Mouse (Mus musculus) heart, embryonic 16.5 days (tissue): Measurements from ENCODE around the gene Tmem170b. TPM values are rescaled to one million over a fixed set of nuclear protein-coding genes. Genes with fewer than 3 reads are reported as not detected.

ENCODE experiments used
- ATAC-seq: fragments of 200-750 bp; cut with Nextera tagmentation; replicated peaks from 2 replicates; pipeline ENCODE4 v1.8.0; 2017; ENCODE audit warnings: moderate number of reproducible peaks; ENCODE audit not compliant: insufficient read depth, low FRiP score; ENCODE audit errors: extremely low read depth
- H3K27ac ChIP-seq: fragments of 300-500 bp; sonication (generic); 2 replicates; pipeline ENCODE4 v1.5.1; 2014; ENCODE audit warnings: mild to moderate bottlenecking, low read length, control low read depth, moderate library complexity
- H3K27me3 ChIP-seq: fragments of 300-500 bp; sonication (generic); 2 replicates; pipeline ENCODE4 v1.6.1; 2014; ENCODE audit warnings: low read length, mixed read lengths; ENCODE audit not compliant: control insufficient read depth, insufficient read depth
- H3K36me3 ChIP-seq: fragments of 300-500 bp; sonication (generic); 2 replicates; pipeline ENCODE4 v1.6.1; 2014; ENCODE audit not compliant: control insufficient read depth, insufficient read depth
- H3K4me1 ChIP-seq: fragments of 300-500 bp; sonication (generic); 2 replicates; pipeline ENCODE4 v1.6.1; 2014; ENCODE audit warnings: low read length, mixed read lengths; ENCODE audit not compliant: control insufficient read depth, insufficient read depth
- H3K4me2 ChIP-seq: fragments of 300-500 bp; sonication (generic); 2 replicates; pipeline ENCODE4 v1.6.1; 2014; ENCODE audit warnings: low read depth, mild to moderate bottlenecking, control low read depth, low read length
- H3K4me3 ChIP-seq: fragments of 300-500 bp; sonication (generic); 2 replicates; pipeline ENCODE4 v1.5.1; 2014; ENCODE audit warnings: mild to moderate bottlenecking, control low read depth, low read length
- H3K9ac ChIP-seq: fragments of 300-500 bp; sonication (generic); 2 replicates; pipeline ENCODE4 v1.6.1; 2014; ENCODE audit warnings: low read length, control low read depth
- H3K9me3 ChIP-seq: fragments of 300-500 bp; sonication (generic); replicated peaks from 2 replicates; pipeline ENCODE4 v1.6.1; 2016; ENCODE audit warnings: low read length; ENCODE audit not compliant: control insufficient read depth
- WGBS: fragments of 180-500 bp; shearing (Covaris S2); extraction: QIAGEN DNeasy Blood & Tissue Kit; methylation state at CpG from one replicate; pipeline ENCODE4 v1.1.7; 2014; 5-methylcytosine and 5-hydroxymethylcytosine counted together
- polyA plus RNA-seq: library from polyadenylated mRNA; unstranded; fragments of >200 nt; fragmentation: Nextera tagmentation; extraction: Ambion mirVana; gene quantifications from 2 replicates; pipeline ENCODE4 v1.2.1, GENCODE M21; 2015

Gene Tmem170b
- polyA plus RNA-seq, 1 experiment from 2014 or later: 12.1 TPM

DNA sequence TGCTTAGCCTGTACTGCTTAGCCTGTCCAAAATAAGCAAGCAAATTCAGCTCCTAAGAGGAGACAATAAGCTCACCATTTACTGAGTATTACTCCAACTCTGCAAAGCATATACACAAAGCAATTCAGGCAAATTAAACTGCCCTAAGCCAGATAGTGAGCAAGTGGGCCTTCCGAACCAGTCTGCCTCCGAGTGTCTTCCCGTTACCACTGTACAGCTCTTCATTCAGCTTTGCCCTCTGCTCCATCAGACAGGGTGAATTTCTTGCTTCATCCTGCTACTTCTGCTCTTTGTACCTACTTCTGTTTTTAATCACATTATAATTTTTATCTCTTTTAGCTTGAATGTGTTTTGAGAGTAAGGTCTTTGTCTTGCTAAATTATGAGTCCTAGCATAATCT is 1.9 kb downstream of the Tmem170b start:
- peaks cover 18% of the 10 kb centered on the region for H3K4me1 ChIP-seq
- no peaks in the 10 kb centered on the region for H3K36me3 ChIP-seq
- no peak overlapping the region for H3K4me3 ChIP-seq
- ATAC-seq: no peak
- no peak overlapping the region for H3K4me2 ChIP-seq
- no peaks in the 10 kb centered on the region for H3K27me3 ChIP-seq
- no peak overlapping the region for H3K9ac ChIP-seq
- no peak overlapping the region for H3K27ac ChIP-seq
- 81% methylated on average over 3 of the region's 3 CpGs for WGBS
- no peaks in the 10 kb centered on the region for H3K9me3 ChIP-seq

DNA sequence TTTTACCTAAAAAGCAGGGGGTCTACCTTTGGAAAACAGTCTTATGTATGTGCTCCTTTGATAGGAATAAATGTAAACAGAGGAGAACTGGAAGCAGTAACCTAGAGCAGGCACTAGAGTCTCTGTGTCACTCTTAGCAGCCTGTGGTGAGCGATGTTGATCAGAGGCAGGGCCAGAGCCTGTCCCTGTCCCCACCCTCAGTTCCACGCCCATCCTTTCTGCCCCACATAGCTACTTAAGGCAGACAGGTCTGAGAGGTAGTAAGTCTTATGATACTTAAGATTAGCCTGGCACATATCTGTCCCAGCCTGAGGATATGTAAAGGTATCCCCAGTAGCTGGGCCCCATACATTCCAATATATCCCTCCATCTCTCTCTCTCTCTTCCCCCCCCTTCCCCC is 2.9 kb downstream of the Tmem170b start:
- ATAC-seq: no peak
- Histone ChIP-seq H3K9me3 (no peaks in the 10 kb centered on the region), H3K27ac (no peak overlapping the region), H3K4me3 (no peak overlapping the region), H3K4me1 (peaks cover 18% of the 10 kb centered on the region), H3K9ac (no peak overlapping the region), H3K27me3 (no peaks in the 10 kb centered on the region), H3K36me3 (no peaks in the 10 kb centered on the region), H3K4me2 (no peak overlapping the region)
- WGBS: 46% methylated on average over 2 of the region's 2 CpGs

DNA sequence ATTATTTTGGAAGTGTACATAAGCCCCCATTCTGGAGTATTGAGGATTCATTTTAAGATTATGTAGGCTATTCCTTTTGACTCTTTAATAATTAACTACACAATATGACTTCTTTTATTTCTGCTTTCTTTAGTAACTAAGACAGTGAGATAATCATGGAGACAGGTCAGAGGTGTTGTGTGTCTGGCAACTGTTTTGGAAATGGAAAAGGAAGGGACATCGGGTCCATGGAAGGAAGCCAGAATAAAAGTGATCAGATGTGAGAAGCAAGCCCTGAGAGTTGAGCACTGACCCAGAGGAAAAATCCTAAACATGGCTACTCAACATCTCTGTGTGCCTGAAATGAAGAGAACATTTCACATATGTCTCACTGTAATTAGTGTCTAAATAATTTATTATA is 5.3 kb downstream of the Tmem170b start:
- Histone ChIP-seq H3K36me3 (no peaks in the 10 kb centered on the region), H3K4me3 (no peak overlapping the region), H3K27me3 (no peaks in the 10 kb centered on the region), H3K4me2 (no peak overlapping the region), H3K9me3 (no peaks in the 10 kb centered on the region), H3K9ac (no peak overlapping the region), H3K4me1 (peaks cover 14% of the 10 kb centered on the region), H3K27ac (no peak overlapping the region)
- WGBS: 64% methylated on average over 1 of the region's 1 CpGs
- ATAC-seq: no peak

DNA sequence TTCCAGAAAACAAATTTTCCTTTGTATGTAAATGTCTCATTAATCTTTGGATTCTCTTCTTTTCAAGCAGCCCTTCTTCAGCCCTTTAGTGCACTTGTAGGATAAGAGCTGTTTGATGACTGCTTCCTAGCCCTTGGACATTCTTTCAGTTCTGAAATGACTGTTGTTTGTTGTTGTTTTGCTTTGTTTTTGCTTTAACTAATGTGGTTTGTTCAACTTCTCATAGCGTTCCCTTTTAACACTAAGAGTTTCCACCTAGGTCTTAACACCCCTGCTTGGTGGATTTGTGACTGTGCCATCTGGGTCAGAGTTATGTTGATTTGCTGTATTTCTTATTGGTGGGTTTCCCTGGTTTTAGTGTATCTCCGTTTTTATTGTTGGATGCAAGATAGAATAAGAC is 8.8 kb downstream of the Tmem170b start:
- Histone ChIP-seq H3K27me3 (no peaks in the 10 kb centered on the region), H3K9me3 (no peaks in the 10 kb centered on the region), H3K4me2 (no peak overlapping the region), H3K4me3 (no peak overlapping the region), H3K4me1 (peaks cover 8% of the 10 kb centered on the region), H3K36me3 (no peaks in the 10 kb centered on the region), H3K27ac (no peak overlapping the region), H3K9ac (no peak overlapping the region)
- 73% methylated on average over 2 of the region's 2 CpGs for WGBS
- ATAC-seq: no peak

DNA sequence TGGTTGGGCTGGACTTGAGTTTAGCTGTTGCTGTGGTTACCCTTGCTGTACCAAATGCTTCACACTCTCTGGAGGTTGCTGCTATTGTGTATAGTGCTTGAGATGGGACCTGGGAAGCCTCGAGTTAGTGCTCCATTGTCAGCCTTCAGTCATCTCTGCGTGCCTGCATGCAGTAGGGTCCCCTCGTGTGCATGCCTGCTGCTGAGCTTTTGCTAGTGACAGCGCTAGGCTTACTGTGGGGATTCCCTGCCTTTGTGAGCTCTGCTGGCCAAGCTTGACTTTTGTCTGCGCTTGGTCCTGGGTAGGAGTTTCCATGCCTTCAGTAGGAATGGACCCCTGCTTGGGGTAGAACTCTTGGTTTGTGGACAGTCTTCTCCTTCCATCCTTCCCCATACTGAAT is 9.3 kb downstream of the Tmem170b start:
- no peak for ATAC-seq
- 52% methylated on average over 5 of the region's 5 CpGs for WGBS
- Histone ChIP-seq H3K9ac (no peak overlapping the region), H3K4me3 (no peak overlapping the region), H3K27me3 (no peaks in the 10 kb centered on the region), H3K27ac (no peak overlapping the region), H3K4me2 (no peak overlapping the region), H3K36me3 (no peaks in the 10 kb centered on the region), H3K9me3 (no peaks in the 10 kb centered on the region), H3K4me1 (peaks cover 9% of the 10 kb centered on the region)

DNA sequence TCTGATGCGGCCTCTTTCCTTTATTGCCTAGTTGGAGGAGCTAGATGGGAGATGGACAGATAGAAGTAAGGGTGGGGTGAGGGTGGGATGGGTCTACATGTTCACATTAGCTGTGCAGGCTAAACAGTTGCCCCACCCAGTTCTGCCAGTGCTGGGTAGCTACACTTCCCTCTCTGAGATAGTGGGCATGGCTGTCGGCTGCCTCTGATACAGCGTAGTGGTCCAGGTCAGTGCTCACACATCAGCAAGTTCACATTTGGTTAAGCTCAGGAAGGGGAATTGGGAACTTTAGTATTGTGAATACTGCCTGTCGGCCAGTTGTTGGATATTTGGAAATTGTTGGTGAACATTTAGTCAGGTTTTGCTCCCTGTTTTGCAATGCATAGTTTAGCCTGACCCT is 13.8 kb downstream of the Tmem170b start:
- WGBS: 73% methylated on average over 4 of the region's 4 CpGs

DNA sequence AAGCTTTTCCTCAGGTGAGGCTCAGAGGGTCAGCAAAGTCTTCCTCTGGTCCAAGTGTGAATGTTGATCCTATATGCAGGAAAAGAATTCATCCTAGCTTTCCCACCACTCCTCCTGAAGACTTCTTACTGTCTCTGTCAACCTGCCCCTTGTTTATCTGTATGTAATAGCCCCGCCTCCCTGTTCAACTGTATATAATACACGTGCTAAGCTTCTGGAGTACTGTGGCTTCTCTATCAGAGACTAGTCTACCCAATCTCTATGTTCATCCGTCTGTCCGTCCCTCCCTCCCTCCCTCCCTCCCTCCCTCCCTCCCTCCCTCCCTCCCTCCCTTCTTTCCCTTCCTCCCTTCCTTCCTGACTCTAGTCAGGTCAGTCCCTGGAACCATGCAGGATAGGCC is 14.4 kb downstream of the Tmem170b start:
- Histone ChIP-seq H3K9me3 (no peaks in the 10 kb centered on the region), H3K9ac (no peak overlapping the region), H3K4me2 (no peak overlapping the region), H3K27me3 (no peaks in the 10 kb centered on the region), H3K4me3 (no peak overlapping the region), H3K36me3 (no peaks in the 10 kb centered on the region), H3K27ac (no peak overlapping the region), H3K4me1 (peaks cover 15% of the 10 kb centered on the region)
- 74% methylated on average over 4 of the region's 4 CpGs for WGBS
- no peak for ATAC-seq

More for the DNA sequence above, 13.8 kb downstream of the Tmem170b start:
- no peaks in the 10 kb centered on the region for H3K36me3 ChIP-seq
- no peak overlapping the region for H3K4me2 ChIP-seq
- no peak overlapping the region for H3K27ac ChIP-seq
- no peak for ATAC-seq
- peaks cover 15% of the 10 kb centered on the region for H3K4me1 ChIP-seq
- H3K9ac ChIP-seq: no peak overlapping the region
- no peaks in the 10 kb centered on the region for H3K27me3 ChIP-seq
- no peak overlapping the region for H3K4me3 ChIP-seq
- H3K9me3 ChIP-seq: no peaks in the 10 kb centered on the region

DNA sequence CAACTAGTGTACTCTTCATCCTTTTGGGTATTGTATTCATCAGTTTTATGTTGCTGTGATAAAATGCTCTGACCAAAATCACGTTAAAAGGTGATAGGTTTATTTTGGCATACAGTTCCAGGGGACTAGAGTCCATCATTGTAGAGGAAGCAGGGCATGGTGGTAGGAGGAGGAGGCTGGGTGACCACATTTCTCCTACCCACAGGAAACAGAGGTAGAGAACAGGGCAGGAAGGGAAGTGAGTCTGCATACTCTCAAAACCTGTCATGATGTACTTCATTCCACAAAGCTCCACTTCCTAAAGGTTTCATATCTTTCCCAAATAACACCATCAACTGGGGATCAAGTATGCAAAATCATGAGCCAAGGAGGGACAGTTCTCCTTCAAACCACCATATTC is 18.4 kb downstream of the Tmem170b start:
- H3K9me3 ChIP-seq: no peaks in the 10 kb centered on the region
- no peak overlapping the region for H3K9ac ChIP-seq
- H3K4me3 ChIP-seq: no peak overlapping the region
- 62% methylated on average over 1 of the region's 1 CpGs for WGBS
- peaks cover 10% of the 10 kb centered on the region for H3K4me1 ChIP-seq
- no peaks in the 10 kb centered on the region for H3K36me3 ChIP-seq
- H3K27me3 ChIP-seq: no peaks in the 10 kb centered on the region
- ATAC-seq: no peak
- no peak overlapping the region for H3K4me2 ChIP-seq
- no peak overlapping the region for H3K27ac ChIP-seq

DNA sequence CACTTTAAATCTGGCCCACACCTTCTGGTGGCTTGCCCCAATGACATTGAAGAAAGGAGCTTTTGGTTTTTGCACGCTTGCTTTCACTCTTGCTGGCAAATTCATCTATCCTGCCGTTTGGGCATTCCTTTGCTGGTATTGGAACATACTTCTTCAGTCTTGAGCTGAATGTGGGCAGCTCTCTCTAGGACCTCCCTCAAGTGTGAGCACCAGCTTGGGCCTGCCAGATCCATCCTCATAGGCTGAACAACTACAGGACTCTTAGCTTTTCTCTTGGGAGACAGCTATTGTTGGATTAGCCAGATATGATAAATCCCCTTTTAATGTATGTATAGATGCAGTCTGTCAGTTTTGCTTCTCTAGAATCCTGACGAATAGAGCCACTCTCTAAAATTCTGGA is 19.5 kb downstream of the Tmem170b start:
- Histone ChIP-seq H3K27ac (no peak overlapping the region), H3K4me3 (no peak overlapping the region), H3K9me3 (no peaks in the 10 kb centered on the region), H3K36me3 (no peaks in the 10 kb centered on the region), H3K9ac (no peak overlapping the region), H3K4me2 (no peak overlapping the region), H3K27me3 (no peaks in the 10 kb centered on the region), H3K4me1 (peaks cover 6% of the 10 kb centered on the region; the same call in 1 of the 2 replicates)
- no peak for ATAC-seq
- WGBS: 79% methylated on average over 3 of the region's 3 CpGs
